Mouse (Mus musculus): ENCODE measurements around the gene Cpne5.

GRCm38 (mm10) chr17:29172062-29172461 lies 65.9 kb downstream of the Cpne5 start:
- TF ChIP-seq POLR2A (IDR thresholded peaks at IDR 0.05; ENCODE audit: borderline replicate concordance, low read depth, low read length) (no peak), CTCF (IDR thresholded peaks at IDR 0.05; ENCODE audit: low read depth, low read length) (no peak)

Data from bone marrow macrophage, adult 2 months (primary cell).